Mouse (Mus musculus): ENCODE measurements around the gene Dgkd.

Gene Dgkd

GRCm38 (mm10) chr1:87880856-87881255 is 27.8 kb downstream of the Dgkd start:
- no peak for DNase-seq (ENCODE audit: low spot score in 2 of 2)

- no peak for DNase-seq (ENCODE audit: low spot score in 2 of 2)
Observed at GRCm38 (mm10) chr1:87881726-87882125, 28.6 kb downstream of the Dgkd start.

- no peak for DNase-seq (ENCODE audit: low spot score in 2 of 2)
Observed at GRCm38 (mm10) chr1:87882554-87882953, 29.5 kb downstream of the Dgkd start.

GRCm38 (mm10) chr1:87890960-87891359 is 37.9 kb downstream of the Dgkd start:
- DNase-seq (ENCODE audit: low spot score in 2 of 2): no peak

- DNase-seq (ENCODE audit: low spot score in 2 of 2): no peak
Observed at GRCm38 (mm10) chr1:87891634-87892033, 38.5 kb downstream of the Dgkd start.

- DNase-seq (ENCODE audit: low spot score in 2 of 2): no peak
Observed at GRCm38 (mm10) chr1:87892499-87892898, 39.4 kb downstream of the Dgkd start.

- no peak for DNase-seq (ENCODE audit: low spot score in 2 of 2)
Observed at GRCm38 (mm10) chr1:87893414-87893813, 40.3 kb downstream of the Dgkd start.

- DNase-seq (ENCODE audit: low spot score in 2 of 2): no peak
Observed at GRCm38 (mm10) chr1:87896921-87897320, 43.8 kb downstream of the Dgkd start.

- no peak for DNase-seq (ENCODE audit: low spot score in 2 of 2)
Observed at GRCm38 (mm10) chr1:87899701-87900100, 46.6 kb downstream of the Dgkd start.

GRCm38 (mm10) chr1:87900979-87901378 is 47.9 kb downstream of the Dgkd start:
- no peak for DNase-seq (ENCODE audit: low spot score in 2 of 2)

GRCm38 (mm10) chr1:87902186-87902585 is 49.1 kb downstream of the Dgkd start:
- DNase-seq (ENCODE audit: low spot score in 2 of 2): no peak

GRCm38 (mm10) chr1:87906361-87906956 is 53.4 kb downstream of the Dgkd start:
- no peak for DNase-seq (ENCODE audit: low spot score in 2 of 2)

- no peak for DNase-seq (ENCODE audit: low spot score in 2 of 2)
Observed at GRCm38 (mm10) chr1:87908006-87908405, 54.9 kb downstream of the Dgkd start.

- no peak for DNase-seq (ENCODE audit: low spot score in 2 of 2)
Observed at GRCm38 (mm10) chr1:87908736-87909135, 55.6 kb downstream of the Dgkd start.

GRCm38 (mm10) chr1:87909565-87909964 is 56.5 kb downstream of the Dgkd start:
- DNase-seq (ENCODE audit: low spot score in 2 of 2): no peak

GRCm38 (mm10) chr1:87910428-87910827 is 57.3 kb downstream of the Dgkd start:
- no peak for DNase-seq (ENCODE audit: low spot score in 2 of 2)

- DNase-seq (ENCODE audit: low spot score in 2 of 2): no peak
Observed at GRCm38 (mm10) chr1:87913356-87913755, 60.3 kb downstream of the Dgkd start.

GRCm38 (mm10) chr1:87917361-87917760 is 64.3 kb downstream of the Dgkd start:
- DNase-seq (ENCODE audit: low spot score in 2 of 2): no peak

GRCm38 (mm10) chr1:87918061-87918460 is 65.0 kb downstream of the Dgkd start:
- DNase-seq (ENCODE audit: low spot score in 2 of 2): no peak

GRCm38 (mm10) chr1:87920056-87920614 is 67.0 kb downstream of the Dgkd start:
- DNase-seq (ENCODE audit: low spot score in 2 of 2): no peak

GRCm38 (mm10) chr1:87922666-87923065 is 69.6 kb downstream of the Dgkd start:
- peak in 1 of 2 experiments; percentile 48 for DNase-seq (ENCODE audit: low spot score in 2 of 2)

GRCm38 (mm10) chr1:87924888-87925287 is 71.8 kb downstream of the Dgkd start:
- no peak for DNase-seq (ENCODE audit: low spot score in 2 of 2)

- DNase-seq (ENCODE audit: low spot score in 2 of 2): no peak
Observed at GRCm38 (mm10) chr1:87929730-87930129, 76.6 kb downstream of the Dgkd start.

- peak in 1 of 2 experiments; percentile 45 for DNase-seq (ENCODE audit: low spot score in 2 of 2)
Observed at GRCm38 (mm10) chr1:87933051-87933450, 80.0 kb downstream of the Dgkd start.

Measured in frontal cortex, postnatal 36 days (tissue).